Mouse (Mus musculus) hindbrain, embryonic 12.5 days (tissue): ENCODE measurements at regions not wholly inside any gene's neighbourhood (a gene's known extent, or its start where the extent isn't known, plus 50 kb on each side); places are given as distances from the start of the nearest gene placed in this dataset.

Source experiments
- ATAC-seq: fragments of 200-750 bp; cut with Nextera tagmentation; 2 replicates; pipeline ENCODE4 v1.8.0; 2017; ENCODE audit warnings: moderate TSS enrichment; ENCODE audit not compliant: low FRiP score
- H3K27ac ChIP-seq: fragments of 300-500 bp; sonication (generic); 2 replicates; pipeline ENCODE4 v1.5.1; 2016; ENCODE audit warnings: mild to moderate bottlenecking
- H3K27me3 ChIP-seq: fragments of 300-500 bp; sonication (generic); 2 replicates; pipeline ENCODE4 v1.6.1; 2016; ENCODE audit warnings: mild to moderate bottlenecking
- H3K36me3 ChIP-seq: fragments of 300-500 bp; sonication (generic); 2 replicates; pipeline ENCODE4 v1.6.1; 2016; ENCODE audit warnings: mild to moderate bottlenecking
- H3K4me1 ChIP-seq: fragments of 300-500 bp; sonication (generic); 2 replicates; pipeline ENCODE4 v1.6.1; 2016
- H3K4me2 ChIP-seq: fragments of 300-500 bp; sonication (generic); replicated peaks from 2 replicates; pipeline ENCODE4 v1.6.1; 2016; ENCODE audit warnings: mild to moderate bottlenecking
- H3K4me3 ChIP-seq: fragments of 300-500 bp; sonication (generic); 2 replicates; pipeline ENCODE4 v1.5.1; 2016; ENCODE audit warnings: mild to moderate bottlenecking
- H3K9ac ChIP-seq: fragments of 300-500 bp; sonication (generic); 2 replicates; pipeline ENCODE4 v1.6.1; 2016; ENCODE audit warnings: mild to moderate bottlenecking, moderate library complexity
- H3K9me3 ChIP-seq: fragments of 300-500 bp; sonication (generic); replicated peaks from 2 replicates; pipeline ENCODE4 v1.6.1; 2016; ENCODE audit warnings: mild to moderate bottlenecking
- WGBS: fragments of 180-500 bp; shearing (Covaris S2); methylation state at CpG from one replicate; pipeline ENCODE4 v1.1.7; 2016; 5-methylcytosine and 5-hydroxymethylcytosine counted together

DNA sequence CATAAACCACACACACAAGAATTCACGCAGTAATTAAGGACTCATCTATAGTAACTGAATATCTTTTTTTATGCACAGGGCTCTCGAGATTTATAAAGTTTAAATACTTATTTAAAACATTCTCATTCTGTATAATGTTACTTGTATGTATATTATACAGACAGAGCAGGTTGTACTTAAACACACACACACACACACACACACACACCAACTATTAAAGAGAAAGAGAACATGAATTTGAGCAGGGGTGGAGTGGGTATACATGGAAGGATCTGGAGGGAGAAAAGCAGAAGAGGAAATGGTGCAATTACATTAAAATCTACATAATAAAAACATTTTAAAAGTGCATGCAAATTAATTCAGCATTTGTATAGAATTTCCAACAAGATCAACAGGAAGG is 518.8 kb downstream of the Lmo7 start:
- H3K27me3 ChIP-seq, result no peaks in the 10 kb centered on the region
- H3K27ac ChIP-seq, result no peak overlapping the region
- no peak overlapping the region for H3K9ac ChIP-seq
- H3K36me3 ChIP-seq, result no peaks in the 10 kb centered on the region
- WGBS, result 86% methylated on average over 2 of the region's 2 CpGs
- H3K4me2 ChIP-seq, result no peak overlapping the region
- no peaks in the 10 kb centered on the region for H3K9me3 ChIP-seq
- 0 out of 2 replicates have a peak, but pooled peaks cover 2% of the 10 kb centered on the region for H3K4me1 ChIP-seq
- H3K4me3 ChIP-seq, result no peak overlapping the region
- no peak for ATAC-seq

DNA sequence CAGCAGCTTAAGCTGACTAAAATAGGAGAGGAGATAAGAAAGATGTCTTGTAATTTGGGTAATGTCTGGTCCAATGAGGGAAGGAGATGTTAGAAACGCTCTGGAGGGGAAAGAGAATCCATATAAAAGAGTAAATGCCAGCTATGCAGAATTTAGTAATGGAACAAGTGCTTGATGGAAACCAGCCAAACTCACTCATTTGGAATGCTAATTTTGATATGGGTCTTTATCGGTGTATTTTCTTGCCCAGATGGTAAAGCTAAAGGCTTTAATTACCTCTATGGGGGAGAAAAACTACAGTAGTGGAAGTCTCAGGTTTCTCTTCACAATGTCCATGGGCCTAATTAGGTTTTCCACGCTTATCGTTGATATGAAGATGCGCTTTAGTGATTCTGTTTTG is 518.3 kb downstream of the Lmo7 start:
- H3K27me3 ChIP-seq, result no peaks in the 10 kb centered on the region
- H3K9me3 ChIP-seq, result no peaks in the 10 kb centered on the region
- 0 out of 2 replicates have a peak, but pooled peaks cover 2% of the 10 kb centered on the region for H3K4me1 ChIP-seq
- no peak overlapping the region for H3K9ac ChIP-seq
- no peak overlapping the region for H3K27ac ChIP-seq
- H3K36me3 ChIP-seq, result no peaks in the 10 kb centered on the region
- ATAC-seq, result no peak
- 76% methylated on average over 5 of the region's 5 CpGs for WGBS
- H3K4me2 ChIP-seq, result no peak overlapping the region
- no peak overlapping the region for H3K4me3 ChIP-seq

GRCm38 (mm10) chr14:102243806-102244536 is 514.2 kb downstream of the Lmo7 start:
- no peaks in the 10 kb centered on the region for H3K4me1 ChIP-seq
- H3K9ac ChIP-seq, result no peak overlapping the region
- no peak overlapping the region for H3K4me3 ChIP-seq
- no peak overlapping the region for H3K27ac ChIP-seq
- ATAC-seq, result peak; percentile 65; the same call in 1 of the 2 replicates
- H3K4me2 ChIP-seq, result no peak overlapping the region
- no peaks in the 10 kb centered on the region for H3K27me3 ChIP-seq
- WGBS, result 53% methylated on average over 4 of the region's 4 CpGs
- H3K9me3 ChIP-seq, result no peaks in the 10 kb centered on the region
- H3K36me3 ChIP-seq, result no peaks in the 10 kb centered on the region

- H3K27ac ChIP-seq, result no peak overlapping the region
- ATAC-seq, result peak; percentile 83
- 62% methylated on average over 7 of the region's 7 CpGs for WGBS
- H3K9ac ChIP-seq, result no peak overlapping the region
- H3K4me1 ChIP-seq, result no peaks in the 10 kb centered on the region; the same call in 1 of the 2 replicates
- no peaks in the 10 kb centered on the region for H3K27me3 ChIP-seq
- H3K4me3 ChIP-seq, result no peak overlapping the region
- H3K4me2 ChIP-seq, result no peak overlapping the region
- H3K36me3 ChIP-seq, result no peaks in the 10 kb centered on the region
- no peaks in the 10 kb centered on the region for H3K9me3 ChIP-seq
Observed at GRCm38 (mm10) chr14:102216581-102217368, 487.0 kb downstream of the Lmo7 start.

- Histone ChIP-seq H3K27me3 (no peaks in the 10 kb centered on the region), H3K4me3 (no peak overlapping the region), H3K4me1 (no peaks in the 10 kb centered on the region; the same call in 1 of the 2 replicates), H3K9ac (no peak overlapping the region), H3K4me2 (no peak overlapping the region), H3K36me3 (no peaks in the 10 kb centered on the region), H3K9me3 (no peaks in the 10 kb centered on the region), H3K27ac (no peak overlapping the region)
- no peak for ATAC-seq
- WGBS, result 67% methylated on average over 3 of the region's 4 CpGs
Observed at GRCm38 (mm10) chr14:102215267-102215964, 485.7 kb downstream of the Lmo7 start.

DNA sequence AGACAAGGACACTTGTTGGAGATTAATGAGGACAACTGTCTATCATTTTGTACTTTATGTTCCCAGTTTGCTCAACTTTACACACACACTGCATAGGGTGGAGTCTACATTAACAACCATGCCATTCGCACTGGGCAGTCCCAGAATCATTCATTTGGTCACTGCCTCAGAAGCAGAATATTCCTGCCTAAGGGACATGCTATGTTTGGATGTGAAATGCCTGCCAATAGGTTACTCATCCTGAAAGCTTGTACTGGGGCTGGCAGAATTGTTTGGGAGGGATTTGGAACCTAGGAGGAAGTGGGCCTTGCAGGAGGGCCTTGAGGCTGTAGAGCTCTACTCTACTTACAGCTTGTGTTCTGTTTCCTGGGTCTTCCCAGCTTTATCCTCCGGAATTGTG is 482.3 kb downstream of the Lmo7 start:
- no peak for ATAC-seq
- H3K4me3 ChIP-seq, result no peak overlapping the region
- no peak overlapping the region for H3K4me2 ChIP-seq
- H3K9ac ChIP-seq, result no peak overlapping the region
- H3K36me3 ChIP-seq, result no peaks in the 10 kb centered on the region
- no peaks in the 10 kb centered on the region for H3K27me3 ChIP-seq
- 89% methylated on average over 2 of the region's 2 CpGs for WGBS
- H3K4me1 ChIP-seq, result no peaks in the 10 kb centered on the region; the same call in 1 of the 2 replicates
- no peaks in the 10 kb centered on the region for H3K9me3 ChIP-seq
- H3K27ac ChIP-seq, result no peak overlapping the region

DNA sequence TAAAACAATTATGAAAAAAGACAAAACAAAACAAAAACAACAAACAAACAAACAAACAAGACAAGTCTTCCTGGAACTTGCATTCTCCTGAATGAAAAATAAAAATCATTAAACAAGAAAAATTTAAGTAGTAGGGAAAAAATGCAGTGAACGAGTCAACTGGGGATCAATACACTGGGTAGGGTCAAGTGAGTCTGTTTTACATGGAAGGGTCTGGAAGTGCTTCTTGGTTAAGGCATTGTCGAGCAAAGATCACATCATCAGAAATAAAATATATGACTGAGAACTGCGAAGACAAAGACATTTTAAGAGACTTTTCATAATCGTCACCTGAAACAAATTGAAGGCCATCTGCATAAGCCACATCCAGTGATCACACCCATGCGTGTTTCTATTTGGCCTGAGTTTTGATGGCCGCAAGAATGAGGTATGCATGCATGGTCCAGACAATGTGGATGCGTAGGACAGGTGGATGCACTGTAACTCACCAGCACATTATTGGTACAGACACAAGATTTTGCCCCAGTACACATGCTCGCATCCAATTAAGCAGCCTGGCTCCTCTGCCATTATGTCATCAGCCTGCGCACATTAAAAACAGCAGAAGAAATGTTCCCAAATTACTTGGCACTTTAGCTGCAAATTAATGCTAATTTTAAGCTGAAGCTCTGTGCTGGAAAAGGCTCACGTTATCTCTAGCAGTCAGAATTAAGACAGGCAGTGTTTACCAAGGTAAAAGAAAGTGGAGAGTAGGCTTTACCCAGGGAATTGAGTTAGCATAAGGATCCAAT is 475.3 kb downstream of the Lmo7 start:
- H3K4me1 ChIP-seq, result no peaks in the 10 kb centered on the region
- H3K27ac ChIP-seq, result no peak overlapping the region
- H3K36me3 ChIP-seq, result no peaks in the 10 kb centered on the region
- H3K27me3 ChIP-seq, result no peaks in the 10 kb centered on the region
- no peaks in the 10 kb centered on the region for H3K9me3 ChIP-seq
- no peak overlapping the region for H3K4me3 ChIP-seq
- H3K4me2 ChIP-seq, result no peak overlapping the region
- H3K9ac ChIP-seq, result no peak overlapping the region
- WGBS, result 87% methylated on average over 10 of the region's 10 CpGs
- no peak for ATAC-seq

- H3K4me2 ChIP-seq, result no peak overlapping the region
- H3K4me3 ChIP-seq, result no peak overlapping the region
- H3K4me1 ChIP-seq, result no peaks in the 10 kb centered on the region
- WGBS, result 87% methylated on average over 6 of the region's 6 CpGs
- no peaks in the 10 kb centered on the region for H3K36me3 ChIP-seq
- H3K9me3 ChIP-seq, result no peaks in the 10 kb centered on the region
- H3K27me3 ChIP-seq, result no peaks in the 10 kb centered on the region
- no peak overlapping the region for H3K9ac ChIP-seq
- H3K27ac ChIP-seq, result no peak overlapping the region
- no peak for ATAC-seq
Observed at GRCm38 (mm10) chr14:102199430-102199829, 469.7 kb downstream of the Lmo7 start.

- H3K9me3 ChIP-seq, result no peaks in the 10 kb centered on the region
- H3K27ac ChIP-seq, result no peak overlapping the region
- no peaks in the 10 kb centered on the region for H3K4me1 ChIP-seq
- WGBS, result 76% methylated on average over 1 of the region's 1 CpGs
- no peak overlapping the region for H3K4me3 ChIP-seq
- no peak overlapping the region for H3K4me2 ChIP-seq
- ATAC-seq, result no peak
- H3K27me3 ChIP-seq, result no peaks in the 10 kb centered on the region
- H3K36me3 ChIP-seq, result no peaks in the 10 kb centered on the region
- H3K9ac ChIP-seq, result no peak overlapping the region
Observed at GRCm38 (mm10) chr14:102190786-102191185, 461.0 kb downstream of the Lmo7 start.

- ATAC-seq, result no peak
- no peak overlapping the region for H3K4me2 ChIP-seq
- no peaks in the 10 kb centered on the region for H3K27me3 ChIP-seq
- H3K36me3 ChIP-seq, result no peaks in the 10 kb centered on the region
- 93% methylated on average over 3 of the region's 3 CpGs for WGBS
- H3K27ac ChIP-seq, result no peak overlapping the region
- no peaks in the 10 kb centered on the region for H3K9me3 ChIP-seq
- H3K4me1 ChIP-seq, result no peaks in the 10 kb centered on the region
- H3K9ac ChIP-seq, result no peak overlapping the region
- no peak overlapping the region for H3K4me3 ChIP-seq
Observed at GRCm38 (mm10) chr14:102181269-102181668, 451.5 kb downstream of the Lmo7 start.

DNA sequence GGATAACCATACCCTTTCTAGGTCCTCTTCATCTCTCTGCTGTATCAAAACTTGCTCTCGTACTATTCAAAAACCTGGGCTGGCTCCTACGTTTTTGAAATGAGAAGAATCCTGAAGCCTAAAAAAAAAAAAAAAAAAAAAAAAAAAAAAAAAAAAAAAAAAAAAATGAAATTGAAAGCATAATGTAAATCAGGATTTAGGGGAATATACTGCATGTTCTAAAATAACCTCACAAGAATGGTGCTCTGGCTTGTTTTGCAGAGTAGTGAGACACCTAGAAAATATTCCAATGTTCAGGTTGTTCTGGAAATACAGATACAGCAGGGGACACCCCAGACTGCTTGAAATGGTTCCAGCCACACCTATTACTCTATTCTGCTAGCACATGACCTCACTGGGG is 442.0 kb downstream of the Lmo7 start:
- Histone ChIP-seq H3K4me1 (no peaks in the 10 kb centered on the region), H3K4me3 (no peak overlapping the region), H3K9me3 (no peaks in the 10 kb centered on the region), H3K27ac (no peak overlapping the region), H3K27me3 (no peaks in the 10 kb centered on the region), H3K9ac (no peak overlapping the region), H3K36me3 (no peaks in the 10 kb centered on the region), H3K4me2 (no peak overlapping the region)
- 77% methylated on average over 2 of the region's 2 CpGs for WGBS
- ATAC-seq, result no peak
